Mouse (Mus musculus) common myeloid progenitor, adult 5-6 weeks (primary cell): Measurements from ENCODE around the gene Gm49366. TPM values are rescaled to one million over a fixed set of nuclear protein-coding genes. Genes with fewer than 3 reads are reported as not detected.
"Not testable (repeated sequence)": the region's sequence is repeated elsewhere in the genome, so short reads cannot be mapped to it uniquely, and the experiment has no call there.

ENCODE experiments used
- ATAC-seq: replicated peaks from 2 replicates; pipeline ENCODE4 v1.8.0; 2016; ENCODE audit warnings: low read depth, mild to moderate bottlenecking, moderate TSS enrichment, inconsistent platforms; ENCODE audit not compliant: poor library complexity, severe bottlenecking
- total RNA-seq: library from RNA; stranded (forward); fragments of 200-1000, 187-1606 nt; gene quantifications from 2 replicates; pipeline ENCODE4 v1.2.3, GENCODE M21; 2017

Gene Gm49366
- total RNA-seq, 1 experiment from 2014 or later: not detected

- not testable (repeated sequence) for ATAC-seq
These were observed 30.8 kb downstream of the Gm49366 start for GRCm38 (mm10) chr12:84069582-84069981.

DNA sequence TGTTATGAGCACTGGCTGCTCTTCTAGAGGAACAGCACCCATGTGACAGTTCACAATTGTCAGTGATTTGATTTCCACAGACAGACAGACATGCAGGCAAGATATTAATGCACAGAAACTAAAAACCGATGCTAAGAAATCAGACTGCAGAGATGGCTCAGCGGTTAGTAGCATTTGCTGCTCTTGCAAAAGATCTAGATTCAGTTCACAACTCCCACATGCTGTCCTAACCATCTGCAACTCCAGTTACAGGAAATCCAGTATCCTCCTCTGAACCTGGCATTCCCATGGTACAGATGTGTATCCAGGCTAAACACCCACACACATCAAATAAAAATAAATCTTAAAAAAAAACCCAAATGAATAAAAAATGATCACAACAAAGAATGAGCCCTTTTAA lies 33.0 kb downstream of the Gm49366 start:
- no peak for ATAC-seq

- no peak for ATAC-seq
These were observed 38.7 kb downstream of the Gm49366 start for GRCm38 (mm10) chr12:84077371-84077990.

DNA sequence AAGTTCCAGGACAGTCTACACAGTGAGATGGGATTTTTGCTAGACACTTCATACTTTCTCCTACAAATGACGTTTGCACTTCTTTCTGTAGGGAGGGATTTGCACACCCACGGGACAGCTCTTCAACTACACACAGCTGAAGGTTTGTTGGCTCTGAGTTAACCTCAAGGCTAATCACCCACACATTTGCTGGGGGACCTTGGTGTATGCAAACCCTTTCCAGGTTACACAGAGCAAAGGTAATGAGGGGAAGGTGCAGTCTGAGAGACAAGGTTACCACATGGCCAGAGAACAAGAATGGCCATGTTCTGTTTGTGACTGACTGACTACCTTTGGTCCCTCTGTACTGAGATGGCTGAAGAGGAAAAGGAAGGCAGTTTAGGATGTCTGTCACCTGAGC lies 45.1 kb downstream of the Gm49366 start:
- no peak for ATAC-seq

- no peak for ATAC-seq
These were observed 45.8 kb downstream of the Gm49366 start for GRCm38 (mm10) chr12:84084581-84084980.

- ATAC-seq: not testable (repeated sequence)
These were observed 55.9 kb downstream of the Gm49366 start for GRCm38 (mm10) chr12:84094666-84095065.

GRCm38 (mm10) chr12:84099605-84100004 lies 60.9 kb downstream of the Gm49366 start:
- ATAC-seq: no peak

DNA sequence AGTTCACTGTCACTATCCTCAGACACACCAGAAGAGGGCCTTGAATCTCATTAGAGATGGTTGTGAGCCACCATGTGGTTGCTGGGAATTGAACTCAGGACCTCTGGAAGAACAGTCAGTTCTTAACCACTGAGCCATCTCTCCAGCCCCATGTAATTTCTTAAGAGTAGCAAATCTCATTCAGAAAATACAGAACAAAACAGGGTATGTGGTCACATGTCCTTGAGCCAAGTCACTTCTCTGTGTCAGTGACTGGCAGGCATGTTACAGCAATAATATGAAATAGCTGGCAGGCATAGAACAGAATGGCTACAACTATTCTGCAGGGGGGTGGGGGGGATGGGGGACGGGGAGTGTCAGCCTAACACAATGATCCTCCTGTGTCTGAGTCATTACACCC lies 61.3 kb downstream of the Gm49366 start:
- no peak for ATAC-seq

GRCm38 (mm10) chr12:84100604-84101492 lies 62.1 kb downstream of the Gm49366 start, which contains the start of gene Acot6:
Gene Acot6 (plus strand): TSS chr12:84100654.
- peak; percentile 71 for ATAC-seq

- ATAC-seq: no peak
These were observed 62.7 kb downstream of the Gm49366 start for GRCm38 (mm10) chr12:84101493-84101845.

GRCm38 (mm10) chr12:84107012-84107411 lies 68.3 kb downstream of the Gm49366 start:
- no peak for ATAC-seq

GRCm38 (mm10) chr12:84107692-84108091 lies 69.0 kb downstream of the Gm49366 start:
- ATAC-seq: peak; percentile 32

Other genes with a start within 250 kb of the Gm49366 start
- 14.1 and 17.0 TPM in 2 replicates for gene Numb, start 117.0 kb upstream of the Gm49366 start, total RNA-seq
- 15.2 and 16.7 TPM in 2 replicates for gene Riox1, start 88.3 kb upstream of the Gm49366 start, total RNA-seq
- gene Heatr4, start 54.1 kb upstream of the Gm49366 start, total RNA-seq: not detected in 2 replicates
- 13.1 and 16.3 TPM in 2 replicates for gene Acot2, start 51.1 kb upstream of the Gm49366 start, total RNA-seq
- 7.9 and 10.9 TPM in 2 replicates for gene Acot1, start 29.4 kb upstream of the Gm49366 start, total RNA-seq
- gene Acot4, start 556 bp upstream of the Gm49366 start, total RNA-seq: not detected in 2 replicates
- not detected in 2 replicates for gene Acot3, start 13.2 kb downstream of the Gm49366 start, total RNA-seq
- not detected in 2 replicates for gene Acot5, start 30.4 kb downstream of the Gm49366 start, total RNA-seq
- gene Acot6, start 61.7 kb downstream of the Gm49366 start, total RNA-seq: 1.6 and 2.5 TPM in 2 replicates
- 2.3 and 4.1 TPM in 2 replicates for gene Dnal1, start 75.4 kb downstream of the Gm49366 start, total RNA-seq
- gene Pnma1, start 109.6 kb downstream of the Gm49366 start, total RNA-seq: 0.58 and 0.64 TPM in 2 replicates
- 13.0 and 15.1 TPM in 2 replicates for gene Elmsan1, start 179.9 kb downstream of the Gm49366 start, total RNA-seq
- gene Ptgr2, start 246.3 kb downstream of the Gm49366 start, total RNA-seq: 47.0 and 55.7 TPM in 2 replicates